Mouse (Mus musculus) thymus, adult 2 months (tissue): ENCODE data around the gene Zfp710. TPM values are rescaled to one million over a fixed set of nuclear protein-coding genes. Genes with fewer than 3 reads are reported as not detected.

Experiments
- DNase-seq: peaks from one replicate; pipeline ENCODE4 v3.0.0; 2021
- H3K27ac ChIP-seq: fragments of 200-500 bp; 2 replicates; pipeline ENCODE4 v1.5.1; 2012; ENCODE audit warnings: low read length, control low read depth; ENCODE audit not compliant: control insufficient read depth, insufficient read depth
- H3K27me3 ChIP-seq: fragments of 200-500 bp; 2 replicates; pipeline ENCODE4 v1.6.1; 2012; ENCODE audit warnings: mild to moderate bottlenecking, low read length, moderate library complexity, mixed read lengths; ENCODE audit not compliant: control insufficient read depth, insufficient read depth
- H3K36me3 ChIP-seq: fragments of 200-500 bp; 2 replicates; pipeline ENCODE4 v1.6.1; 2012; ENCODE audit warnings: mild to moderate bottlenecking, low read length, moderate library complexity; ENCODE audit not compliant: control insufficient read depth, insufficient read depth
- H3K4me1 ChIP-seq: fragments of 200-500 bp; replicated peaks from 2 replicates; pipeline ENCODE4 v1.6.1; 2012; ENCODE audit warnings: low read length; ENCODE audit not compliant: control insufficient read depth, insufficient read depth
- H3K4me3 ChIP-seq: fragments of 200-500 bp; 2 replicates; pipeline ENCODE4 v1.5.1; 2012; ENCODE audit warnings: mild to moderate bottlenecking, low read length, control low read depth, moderate library complexity; ENCODE audit not compliant: control insufficient read depth, insufficient read depth
- CTCF ChIP-seq: fragments of 200-500 bp; IDR thresholded peaks from 2 replicates; pipeline ENCODE4 v1.5.1; 2012; ENCODE audit warnings: mild to moderate bottlenecking, control low read depth, low read length, moderate library complexity, borderline replicate concordance; ENCODE audit not compliant: control insufficient read depth, poor library complexity, insufficient read depth; ENCODE audit errors: extremely low read depth
- POLR2A ChIP-seq: fragments of 200-500 bp; IDR thresholded peaks from 2 replicates; pipeline ENCODE4 v1.6.1; 2012; ENCODE audit warnings: mild to moderate bottlenecking, low read length, control low read depth, moderate library complexity; ENCODE audit not compliant: control insufficient read depth, poor library complexity, insufficient read depth; ENCODE audit errors: extremely low read depth
- whole genome bisulfite sequencing: fragments of 180-500 bp; shearing (Covaris S2); methylation state at CpG from one replicate; pipeline ENCODE4 v1.1.7; 2018; 5-methylcytosine and 5-hydroxymethylcytosine counted together
- polyA plus RNA-seq: library from polyadenylated mRNA; depleted of rRNA; stranded (reverse); fragments of >200 nt; gene quantifications from 2 replicates; pipeline ENCODE4 v1.2.3, GENCODE M21; 2012

The Zfp710 gene
- polyA plus RNA-seq, 1 experiment, result 62.1 TPM

GRCm38 (mm10) chr7:80060012-80060778, 35.6 kb downstream of the Zfp710 start:
- TF ChIP-seq POLR2A (no peak), CTCF (no peak)

GRCm38 (mm10) chr7:80062083-80062826, 37.6 kb downstream of the Zfp710 start:
- no peak for TF ChIP-seq POLR2A
- TF ChIP-seq CTCF, result no peak
- WGBS, result 97% methylated on average over 17 of the region's 17 CpGs

More at GRCm38 (mm10) chr7:80060012-80060778, 35.6 kb downstream of the Zfp710 start:
- 92% methylated on average over 10 of the region's 10 CpGs for WGBS
- peaks cover 55% of the 10 kb centered on the region for H3K4me1 ChIP-seq
- no peak for DNase-seq
- H3K4me3 ChIP-seq, result no peak overlapping the region
- H3K36me3 ChIP-seq, result no peaks in the 10 kb centered on the region
- no peak overlapping the region for H3K27ac ChIP-seq
- H3K27me3 ChIP-seq, result no peaks in the 10 kb centered on the region

GRCm38 (mm10) chr7:80063244-80063643, 38.6 kb downstream of the Zfp710 start:
- Histone ChIP-seq H3K27me3 (no peaks in the 10 kb centered on the region), H3K4me1 (peaks cover 30% of the 10 kb centered on the region), H3K27ac (no peak overlapping the region), H3K4me3 (no peak overlapping the region), H3K36me3 (no peaks in the 10 kb centered on the region)
- no peak for DNase-seq
- 70% methylated on average over 5 of the region's 5 CpGs for WGBS
- TF ChIP-seq POLR2A (no peak), CTCF (no peak)

More at GRCm38 (mm10) chr7:80062083-80062826, 37.6 kb downstream of the Zfp710 start:
- Histone ChIP-seq H3K36me3 (no peaks in the 10 kb centered on the region), H3K27ac (no peak overlapping the region), H3K4me1 (peaks cover 40% of the 10 kb centered on the region), H3K27me3 (no peaks in the 10 kb centered on the region), H3K4me3 (no peak overlapping the region)
- no peak for DNase-seq

GRCm38 (mm10) chr7:80063902-80064736, 39.5 kb downstream of the Zfp710 start:
- no peak overlapping the region for H3K27ac ChIP-seq

GRCm38 (mm10) chr7:80065250-80065649, 40.6 kb downstream of the Zfp710 start:
- Histone ChIP-seq H3K27me3 (no peaks in the 10 kb centered on the region), H3K27ac (no peak overlapping the region), H3K4me1 (peaks cover 34% of the 10 kb centered on the region), H3K4me3 (no peak overlapping the region), H3K36me3 (no peaks in the 10 kb centered on the region)
- no peak for DNase-seq
- TF ChIP-seq POLR2A (no peak), CTCF (no peak)
- 100% methylated on average over 3 of the region's 3 CpGs for WGBS

More at GRCm38 (mm10) chr7:80063902-80064736, 39.5 kb downstream of the Zfp710 start:
- H3K36me3 ChIP-seq, result no peaks in the 10 kb centered on the region
- no peak for TF ChIP-seq CTCF
- no peak for TF ChIP-seq POLR2A
- H3K4me3 ChIP-seq, result no peak overlapping the region
- peaks cover 25% of the 10 kb centered on the region for H3K4me1 ChIP-seq
- H3K27me3 ChIP-seq, result no peaks in the 10 kb centered on the region
- WGBS, result 40% methylated on average over 15 of the region's 15 CpGs
- no peak for DNase-seq

- no peak for DNase-seq
- peaks cover 39% of the 10 kb centered on the region for H3K4me1 ChIP-seq
- H3K27ac ChIP-seq, result no peak overlapping the region
- 85% methylated on average over 13 of the region's 13 CpGs for WGBS
- H3K27me3 ChIP-seq, result no peaks in the 10 kb centered on the region
- no peak overlapping the region for H3K4me3 ChIP-seq
- no peaks in the 10 kb centered on the region for H3K36me3 ChIP-seq
- TF ChIP-seq POLR2A (no peak), CTCF (no peak)
Observed at GRCm38 (mm10) chr7:80066675-80067455, 42.3 kb downstream of the Zfp710 start.
